Mouse (Mus musculus) midbrain, embryonic 11.5 days (tissue): Measurements from ENCODE around the gene Cemip. TPM values are rescaled to one million over a fixed set of nuclear protein-coding genes. Genes with fewer than 3 reads are reported as not detected.

Experiments
- ATAC-seq: fragments of 200-750 bp; cut with Nextera tagmentation; 2 replicates; pipeline ENCODE4 v1.8.0; 2017; ENCODE audit warnings: moderate TSS enrichment, moderate library complexity; ENCODE audit not compliant: low FRiP score
- DNase-seq: peaks from one replicate; pipeline ENCODE4 v3.0.0; 2015; ENCODE audit warnings: low spot score; ENCODE audit errors: missing footprints
- H3K27ac ChIP-seq: fragments of 300-500 bp; sonication (generic); 2 replicates; pipeline ENCODE4 v1.5.1; 2014; ENCODE audit warnings: low read depth, low read length
- H3K27me3 ChIP-seq: fragments of 300-500 bp; sonication (generic); 2 replicates; pipeline ENCODE4 v1.6.1; 2014; ENCODE audit warnings: mild to moderate bottlenecking, low read length, moderate library complexity, mixed read lengths; ENCODE audit not compliant: control insufficient read depth, insufficient read depth
- H3K36me3 ChIP-seq: fragments of 300-500 bp; sonication (generic); 2 replicates; pipeline ENCODE4 v1.6.1; 2014; ENCODE audit warnings: mild to moderate bottlenecking, low read length, moderate library complexity, mixed read lengths; ENCODE audit not compliant: control insufficient read depth, insufficient read depth
- H3K4me1 ChIP-seq: fragments of 300-500 bp; sonication (generic); 2 replicates; pipeline ENCODE4 v1.6.1; 2014; ENCODE audit warnings: low read length; ENCODE audit not compliant: control insufficient read depth, insufficient read depth
- H3K4me2 ChIP-seq: fragments of 300-500 bp; sonication (generic); 2 replicates; pipeline ENCODE4 v1.6.1; 2014; ENCODE audit warnings: mild to moderate bottlenecking, moderate library complexity
- H3K4me3 ChIP-seq: fragments of 300-500 bp; sonication (generic); 2 replicates; pipeline ENCODE4 v1.5.1; 2014; ENCODE audit warnings: low read depth, low read length
- H3K9ac ChIP-seq: fragments of 300-500 bp; sonication (generic); 2 replicates; pipeline ENCODE4 v1.6.1; 2014; ENCODE audit warnings: low read length
- H3K9me3 ChIP-seq: fragments of 300-500 bp; sonication (generic); 2 replicates; pipeline ENCODE4 v1.6.1; 2016; ENCODE audit warnings: low read length; ENCODE audit not compliant: control insufficient read depth
- WGBS: fragments of 180-500 bp; shearing (Covaris S2); extraction: QIAGEN DNeasy Blood & Tissue Kit; methylation state at CpG from one replicate; pipeline ENCODE4 v1.1.7; 2014; 5-methylcytosine and 5-hydroxymethylcytosine counted together
- polyA plus RNA-seq: library from polyadenylated mRNA; unstranded; fragments of >200 nt; fragmentation: Nextera tagmentation; extraction: Ambion mirVana; gene quantifications from 2 replicates; pipeline ENCODE4 v1.2.1, GENCODE M21; 2014

Gene Cemip
- polyA plus RNA-seq, 1 experiment from 2014 or later: 0.63 TPM

DNA sequence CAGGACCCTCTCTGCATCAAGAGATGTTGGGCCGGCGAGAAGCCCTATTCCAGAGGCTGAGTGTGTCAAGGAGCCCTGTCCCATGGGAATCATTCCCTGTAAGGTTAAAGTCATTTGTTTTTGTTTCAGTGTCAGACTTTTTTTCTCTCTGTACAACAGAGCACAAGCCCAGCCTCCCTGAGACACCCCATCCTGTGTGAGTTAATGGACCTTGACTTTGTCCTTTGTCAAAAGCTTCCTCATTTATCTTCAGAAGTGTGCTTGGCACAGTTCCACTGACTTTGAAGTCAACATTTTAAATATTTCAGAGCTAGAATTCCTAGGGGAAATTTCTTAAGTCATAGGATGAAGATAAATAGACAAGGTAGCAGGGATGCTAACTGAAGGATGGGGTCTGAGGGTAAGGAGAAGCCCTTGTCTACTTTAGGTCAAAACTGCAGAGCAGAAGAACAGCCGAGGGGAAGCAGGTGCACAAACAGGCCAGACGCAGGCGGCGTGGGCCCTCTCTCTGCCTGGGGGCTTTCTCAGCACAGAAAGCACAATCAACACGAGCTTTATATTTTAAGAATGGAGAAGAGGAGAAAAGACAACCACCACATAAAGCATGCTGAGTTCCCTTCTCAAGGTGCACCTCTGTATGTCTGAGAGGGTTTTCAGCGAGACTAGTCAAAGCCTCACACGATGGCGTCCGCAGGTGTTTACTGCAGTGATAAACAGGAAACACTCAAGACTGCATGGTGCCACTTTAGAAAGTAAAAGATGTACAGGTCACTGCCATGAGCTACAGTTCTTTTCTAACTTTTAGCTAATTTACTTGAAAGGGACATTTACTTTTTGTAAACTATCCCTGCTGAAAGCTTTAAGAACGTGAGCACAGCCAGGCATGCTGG, 33.2 kb upstream of the Cemip start:
- 80% methylated on average over 12 of the region's 12 CpGs for WGBS
- no peak overlapping the region for H3K4me2 ChIP-seq
- no peak overlapping the region for H3K9ac ChIP-seq
- H3K4me3 ChIP-seq: no peak overlapping the region
- no peak overlapping the region for H3K27ac ChIP-seq
- no peaks in the 10 kb centered on the region for H3K27me3 ChIP-seq
- ATAC-seq (no peak), DNase-seq (no peak)
- H3K4me1 ChIP-seq: peaks cover 3% of the 10 kb centered on the region; the same call in 1 of the 2 replicates
- H3K9me3 ChIP-seq: no peaks in the 10 kb centered on the region
- no peaks in the 10 kb centered on the region for H3K36me3 ChIP-seq

GRCm38 (mm10) chr7:84117543-84118122, 31.3 kb upstream of the Cemip start:
- H3K9ac ChIP-seq: no peak overlapping the region
- no peak for ATAC-seq
- no peak overlapping the region for H3K27ac ChIP-seq
- H3K4me2 ChIP-seq: no peak overlapping the region
- H3K4me3 ChIP-seq: no peak overlapping the region
- 94% methylated on average over 6 of the region's 6 CpGs for WGBS
- no peaks in the 10 kb centered on the region for H3K9me3 ChIP-seq
- H3K4me1 ChIP-seq: peaks cover 5% of the 10 kb centered on the region; the same call in 1 of the 2 replicates
- no peak for DNase-seq
- H3K27me3 ChIP-seq: no peaks in the 10 kb centered on the region
- no peaks in the 10 kb centered on the region for H3K36me3 ChIP-seq

DNA sequence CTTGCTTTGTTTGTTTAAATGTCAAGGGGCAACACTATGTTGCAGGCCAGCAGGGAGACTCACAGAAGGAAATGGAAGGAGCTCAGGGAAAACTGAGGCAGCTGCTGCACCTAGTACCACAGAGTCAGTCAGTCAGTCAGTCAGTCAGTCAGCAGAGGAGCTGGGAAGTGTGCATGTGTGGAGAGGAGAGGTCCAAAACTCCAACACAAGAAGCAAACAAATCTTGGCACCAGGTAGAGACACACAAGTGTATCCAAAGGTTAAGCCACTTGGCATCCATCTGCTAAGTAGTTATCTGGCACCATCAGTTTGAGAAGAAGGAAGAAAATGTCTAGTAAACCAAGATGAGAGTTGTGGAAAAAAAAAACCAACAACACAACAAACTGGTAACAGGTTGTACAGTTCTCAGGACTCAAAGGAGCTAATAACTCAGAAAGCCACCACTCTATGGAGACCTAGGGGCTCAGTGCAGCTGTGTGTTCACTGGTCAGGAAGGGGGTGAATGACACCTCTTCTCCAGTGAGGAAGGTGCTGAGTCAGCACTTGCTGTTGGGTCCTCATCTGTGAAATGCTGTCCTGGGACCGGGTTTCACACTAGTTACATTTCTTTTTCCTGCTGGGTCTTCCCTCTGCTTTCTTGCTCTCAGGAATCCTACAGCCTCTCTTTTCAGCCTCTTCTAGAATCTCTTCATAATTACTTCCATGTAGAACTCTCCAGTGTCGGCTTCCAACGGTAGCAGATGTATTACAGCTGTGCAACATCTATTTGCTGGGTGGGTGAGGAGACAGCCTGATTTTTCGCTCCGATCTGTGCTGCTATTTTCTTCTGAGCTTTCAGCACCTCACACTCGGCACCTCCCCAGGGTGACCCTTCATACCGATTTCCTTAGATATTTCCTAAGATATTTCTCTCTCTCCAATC, 30.6 kb upstream of the Cemip start:
- DNase-seq (no peak), ATAC-seq (no peak)
- H3K4me3 ChIP-seq: no peak overlapping the region
- no peaks in the 10 kb centered on the region for H3K9me3 ChIP-seq
- peaks cover 5% of the 10 kb centered on the region; the same call in 1 of the 2 replicates for H3K4me1 ChIP-seq
- H3K9ac ChIP-seq: no peak overlapping the region
- no peak overlapping the region for H3K27ac ChIP-seq
- no peaks in the 10 kb centered on the region for H3K27me3 ChIP-seq
- H3K36me3 ChIP-seq: no peaks in the 10 kb centered on the region
- WGBS: 90% methylated on average over 7 of the region's 7 CpGs
- H3K4me2 ChIP-seq: no peak overlapping the region

GRCm38 (mm10) chr7:84115385-84115784, 29.1 kb upstream of the Cemip start:
- WGBS: 79% methylated on average over 2 of the region's 2 CpGs
- Histone ChIP-seq H3K4me1 (peaks cover 5% of the 10 kb centered on the region; the same call in 1 of the 2 replicates), H3K27me3 (no peaks in the 10 kb centered on the region), H3K4me3 (no peak overlapping the region), H3K27ac (no peak overlapping the region), H3K9me3 (no peaks in the 10 kb centered on the region), H3K4me2 (no peak overlapping the region), H3K9ac (no peak overlapping the region), H3K36me3 (peaks cover 2% of the 10 kb centered on the region; the same call in 1 of the 2 replicates)
- ATAC-seq (no peak), DNase-seq (no peak)

DNA sequence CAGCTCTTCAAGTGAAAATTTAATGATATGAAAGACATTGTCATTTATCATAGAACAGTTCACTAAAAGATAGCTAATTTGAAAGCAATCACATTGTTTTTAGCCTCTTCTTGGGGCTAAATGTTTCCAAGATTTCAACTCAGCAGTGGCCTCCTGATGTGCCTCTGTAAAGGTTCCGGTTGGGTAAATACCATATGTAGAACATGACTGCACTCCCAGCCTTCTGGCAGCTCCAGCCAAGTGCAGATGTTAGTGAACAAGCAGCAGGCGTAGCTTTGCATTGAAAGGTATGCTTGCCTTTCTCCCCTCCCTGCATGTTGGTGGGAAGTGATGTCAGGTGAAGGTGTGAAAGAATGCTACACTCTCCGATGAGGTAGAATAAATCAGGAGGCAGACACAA, 28.5 kb upstream of the Cemip start:
- Histone ChIP-seq H3K27ac (no peak overlapping the region), H3K4me2 (no peak overlapping the region), H3K36me3 (peaks cover 5% of the 10 kb centered on the region; the same call in 1 of the 2 replicates), H3K27me3 (no peaks in the 10 kb centered on the region), H3K4me1 (peaks cover 3% of the 10 kb centered on the region; the same call in 1 of the 2 replicates), H3K9ac (no peak overlapping the region), H3K4me3 (no peak overlapping the region), H3K9me3 (no peaks in the 10 kb centered on the region)
- 85% methylated on average over 3 of the region's 3 CpGs for WGBS
- ATAC-seq: no peak
- DNase-seq: no peak

GRCm38 (mm10) chr7:84113035-84113390, 26.7 kb upstream of the Cemip start:
- H3K36me3 ChIP-seq: peaks cover 10% of the 10 kb centered on the region
- H3K9ac ChIP-seq: no peak overlapping the region
- no peak overlapping the region for H3K27ac ChIP-seq
- ATAC-seq (no peak), DNase-seq (no peak)
- no peak overlapping the region for H3K4me2 ChIP-seq
- no peaks in the 10 kb centered on the region for H3K27me3 ChIP-seq
- no peaks in the 10 kb centered on the region for H3K9me3 ChIP-seq
- H3K4me1 ChIP-seq: peaks cover 2% of the 10 kb centered on the region; the same call in 1 of the 2 replicates
- WGBS: 94% methylated on average over 8 of the region's 8 CpGs
- no peak overlapping the region for H3K4me3 ChIP-seq

- H3K9ac ChIP-seq: no peak overlapping the region
- WGBS: 88% methylated on average over 6 of the region's 6 CpGs
- no peak overlapping the region for H3K4me3 ChIP-seq
- peaks cover 10% of the 10 kb centered on the region for H3K36me3 ChIP-seq
- no peaks in the 10 kb centered on the region for H3K9me3 ChIP-seq
- ATAC-seq: no peak
- H3K4me2 ChIP-seq: no peak overlapping the region
- H3K27ac ChIP-seq: no peak overlapping the region
- no peak for DNase-seq
- H3K27me3 ChIP-seq: no peaks in the 10 kb centered on the region
- peaks cover 2% of the 10 kb centered on the region; the same call in 1 of the 2 replicates for H3K4me1 ChIP-seq
Observed at GRCm38 (mm10) chr7:84112351-84113034, 26.2 kb upstream of the Cemip start.

DNA sequence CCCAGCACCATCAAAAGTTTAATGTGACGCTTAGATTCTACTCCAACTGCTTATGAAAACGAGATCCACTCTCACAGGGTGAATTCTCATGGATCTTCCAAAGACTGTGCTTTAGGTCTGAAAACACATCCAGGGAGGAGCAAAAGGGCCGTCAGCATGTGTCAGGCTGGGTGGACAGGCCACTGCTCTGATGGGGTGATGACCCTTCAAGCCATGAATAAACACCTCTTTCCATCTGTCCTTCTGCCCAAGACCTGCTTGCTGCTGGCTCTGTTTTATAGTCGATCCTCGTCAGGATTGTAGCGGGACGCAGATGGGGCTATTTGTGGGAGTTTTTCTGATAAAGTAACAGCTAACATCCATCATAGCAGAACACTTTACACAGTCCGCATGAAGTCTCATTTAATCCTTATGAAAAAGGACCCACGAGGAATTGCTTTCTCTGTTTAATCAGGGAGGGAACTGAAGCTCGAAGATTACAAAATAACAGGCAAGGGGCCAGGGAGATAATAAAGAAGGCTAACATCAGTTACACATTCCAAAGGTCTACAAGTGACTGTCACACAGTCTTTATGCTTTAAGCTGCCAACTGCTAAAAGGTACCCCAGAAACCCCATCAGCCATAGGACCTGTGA, 25.5 kb upstream of the Cemip start:
- ATAC-seq (no peak), DNase-seq (no peak)
- Histone ChIP-seq H3K4me3 (no peak overlapping the region), H3K27me3 (no peaks in the 10 kb centered on the region), H3K27ac (no peak overlapping the region), H3K9ac (no peak overlapping the region), H3K4me1 (peaks cover 2% of the 10 kb centered on the region; the same call in 1 of the 2 replicates), H3K9me3 (no peaks in the 10 kb centered on the region), H3K36me3 (peaks cover 10% of the 10 kb centered on the region), H3K4me2 (no peak overlapping the region)
- WGBS: 81% methylated on average over 10 of the region's 10 CpGs
